Mouse (Mus musculus): ENCODE data around the gene Cngb1.

DNA sequence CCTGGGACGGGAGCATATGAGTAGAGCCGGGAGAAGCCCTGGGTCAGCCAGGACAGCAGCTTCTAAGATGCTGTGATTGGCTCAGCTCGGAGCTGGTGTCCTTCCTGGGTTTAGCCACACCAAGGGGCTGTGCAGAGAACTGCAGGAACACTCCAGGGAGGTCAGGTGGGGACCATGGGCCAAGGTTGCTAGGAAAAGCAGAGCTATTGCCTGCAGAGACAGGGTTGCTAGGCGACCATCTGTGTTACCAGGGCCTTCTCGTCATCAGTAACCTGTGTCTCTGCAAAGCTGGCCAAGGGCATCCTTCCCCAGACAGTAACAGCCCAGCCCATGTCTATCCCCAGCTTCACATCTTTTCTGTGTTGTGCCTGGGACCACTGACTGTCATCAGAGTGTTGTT is 24.9 kb downstream of the Cngb1 start:
- no peak for TF ChIP-seq CTCF (IDR thresholded peaks at IDR 0.05; ENCODE audit: low read depth)
- no peak for TF ChIP-seq EP300 (IDR thresholded peaks at IDR 0.05; ENCODE audit: low read depth)

Data from liver, postnatal 0 days (tissue).